Mouse (Mus musculus) ES-E14 (cell line): ENCODE data around the gene Hcn2.

Experiments used
- CHD2 ChIP-seq: IDR thresholded peaks from 2 replicates; pipeline ENCODE4 v1.6.1; 2014; ENCODE audit warnings: mild to moderate bottlenecking, low read depth, low read length, inconsistent platforms
- HCFC1 ChIP-seq: IDR thresholded peaks from 2 replicates; pipeline ENCODE4 v1.6.1; 2012; ENCODE audit warnings: low read length, inconsistent platforms, borderline replicate concordance; ENCODE audit not compliant: insufficient read depth
- ZC3H11A ChIP-seq: IDR thresholded peaks from 2 replicates; pipeline ENCODE4 v1.6.1; 2012; ENCODE audit warnings: low read depth, mild to moderate bottlenecking, inconsistent platforms, low read length, borderline replicate concordance

DNA sequence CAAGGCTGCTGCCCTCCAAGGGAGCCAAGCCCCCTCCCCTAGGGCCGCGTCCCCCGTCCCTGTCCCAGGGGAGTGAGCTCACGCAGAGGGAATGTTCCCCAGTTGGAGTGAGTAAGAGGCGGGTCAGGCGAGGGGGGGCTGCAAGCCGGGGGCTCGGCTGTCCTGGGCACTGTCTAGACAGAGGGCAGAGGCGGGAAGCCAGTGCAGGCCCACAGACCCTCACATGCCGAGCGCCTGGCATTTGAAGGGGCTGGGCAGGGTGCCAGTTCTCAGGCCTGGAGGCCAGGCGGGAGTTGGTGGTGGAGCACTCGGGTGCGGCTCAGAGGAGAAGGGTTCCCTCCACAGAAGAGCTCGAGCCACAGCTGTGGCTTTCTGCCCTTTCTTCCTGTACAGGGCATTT lies 61.6 kb downstream of the Hcn2 start:
- TF ChIP-seq CHD2 (no peak), ZC3H11A (no peak), HCFC1 (no peak)
